Mouse (Mus musculus) activated CD4-positive, CD25-positive, alpha-beta regulatory T cell, adult 9 weeks (primary cell): ENCODE data around the gene Slc22a23. TPM values are rescaled to one million over a fixed set of nuclear protein-coding genes. Genes with fewer than 3 reads are reported as not detected.

Experiments
- polyA plus RNA-seq: library from polyadenylated mRNA; unstranded; fragments of 100-300 nt; shearing (Covaris generic); gene quantifications from one replicate; pipeline ENCODE4 v1.2.1, GENCODE M21; 2017

Gene Slc22a23
- 0.34 TPM for polyA plus RNA-seq

GRCm38 (mm10) chr13:34345128-34346085 is at the start of gene Slc22a23:
Gene Slc22a23, minus strand, starts transcription at chr13:34345182.

GRCm38 (mm10) chr13:34162491-34163303 is 182.3 kb downstream of the Slc22a23 start, which contains the start of gene Psmg4:
Gene Psmg4, plus strand, starts transcription at chr13:34162964.

GRCm38 (mm10) chr13:34130226-34130731 is 214.7 kb downstream of the Slc22a23 start, which contains the start of gene Tubb2b:
Gene Tubb2b, minus strand, starts transcription at chr13:34130466.

Other genes starting within 250 kb of the Slc22a23 start
- 2.0 TPM for gene Tubb2b, start 214.7 kb downstream of the Slc22a23 start, polyA plus RNA-seq
- 67.1 TPM for gene Psmg4, start 182.2 kb downstream of the Slc22a23 start, polyA plus RNA-seq